Mouse (Mus musculus) Patski (cell line): Measurements from ENCODE around the gene Fuca1. TPM values are rescaled to one million over a fixed set of nuclear protein-coding genes. Genes with fewer than 3 reads are reported as not detected.
"Not testable (repeated sequence)": the region's sequence is repeated elsewhere in the genome, so short reads cannot be mapped to it uniquely, and the experiment has no call there.

Source experiments
- ATAC-seq: fragments of 100-300 bp; one replicate; pipeline ENCODE4 v1.8.0; 2021
- CTCF ChIA-PET: fragments of 350-600 bp; sonication (Branson Sonifier 250); formaldehyde crosslinking; loops from one replicate; lab custom pipeline; 2022; ENCODE audit warnings: inconsistent platforms; lab: Charles Lee
- POLR2A ChIA-PET: fragments of 350-600 bp; sonication (Branson Sonifier 250); formaldehyde crosslinking; loops from one replicate; lab custom pipeline; 2022; ENCODE audit warnings: antibody characterized with exemption, inconsistent platforms; lab: Charles Lee
- DNase-seq: peaks from one replicate; pipeline ENCODE4 v3.0.0-alpha.2; 2011; ENCODE audit warnings: low read depth, low spot score
- H3K27me3 ChIP-seq: fragments of 371-371 bp; one replicate; pipeline ENCODE4 v1.5.1; 2021
- CTCF ChIP-seq: fragments of 100-300 bp; IDR thresholded peaks from one replicate; pipeline ENCODE4 v1.5.1; 2021
- in situ Hi-C: fragments of 300-500 bp; cut with MboI; formaldehyde crosslinking; loops from 3 replicates; pipeline ENCODE4 v1.11.1; 2018; ENCODE audit warnings: low pct_unique_long_range_greater_than_20kb, mixed read lengths
- polyA plus RNA-seq: library from polyadenylated mRNA; unstranded; gene quantifications from one replicate; pipeline ENCODE4 v1.2.3, GENCODE M21; 2021

Fuca1 gene
- polyA plus RNA-seq, 1 experiment from 2014 or later, result 44.4 TPM

GRCm38 (mm10) chr4:135972911-135973811 is 52.6 kb downstream of the Fuca1 start:
- in situ Hi-C loops, result no loop called here
- no peak for DNase-seq
- CTCF ChIA-PET, result interaction anchor here (1.3 to 1.7 kb wide), 2 partner anchors 10 to 11 kb away, joined by 4 to 5 read pairs; no protein-coding TSS in a partner anchor
- no peaks in the 10 kb centered on the region for H3K27me3 ChIP-seq
- ATAC-seq, result no peak
- POLR2A ChIA-PET, result interaction anchor here (1.0 to 1.8 kb wide), 2 partner anchors 10 to 12 kb away, joined by 4 read pairs; no protein-coding TSS in a partner anchor
- TF ChIP-seq CTCF, result no peak

- no peak for TF ChIP-seq CTCF
- ATAC-seq (no peak), DNase-seq (no peak)
- POLR2A ChIA-PET, result no interaction called here
- H3K27me3 ChIP-seq, result no peaks in the 10 kb centered on the region
- CTCF ChIA-PET, result no interaction called here
- in situ Hi-C loops, result no loop called here
These were observed 55.6 kb downstream of the Fuca1 start for GRCm38 (mm10) chr4:135976146-135976545.

- ATAC-seq, DNase-seq, H3K27me3 ChIP-seq, POLR2A ChIA-PET, in situ Hi-C loops: not testable (repeated sequence)
- CTCF ChIA-PET, result interaction anchor here (1.2 kb wide), 1 partner anchor 10 kb away, joined by 3 read pairs; no protein-coding TSS in a partner anchor
These were observed 59.7 kb downstream of the Fuca1 start for GRCm38 (mm10) chr4:135980223-135980622.

GRCm38 (mm10) chr4:135981524-135982063 is 61.1 kb downstream of the Fuca1 start:
- ChIA-PET CTCF (no interaction called here), POLR2A (no interaction called here)
- H3K27me3 ChIP-seq, result no peaks in the 10 kb centered on the region
- no peak for TF ChIP-seq CTCF
- DNase-seq (no peak), ATAC-seq (no peak)
- in situ Hi-C loops, result no loop called here

- no peaks in the 10 kb centered on the region for H3K27me3 ChIP-seq
- CTCF ChIA-PET, result interaction anchor here (1.6 kb wide), 1 partner anchor 22 kb away, joined by 3 read pairs; no protein-coding TSS in a partner anchor
- POLR2A ChIA-PET, result interaction anchor here (1.3 kb wide), 1 partner anchor 11 kb away, joined by 4 read pairs; no protein-coding TSS in a partner anchor
- TF ChIP-seq CTCF, result no peak
- ATAC-seq (no peak), DNase-seq (no peak)
- in situ Hi-C loops, result no loop called here
These were observed 64.0 kb downstream of the Fuca1 start for GRCm38 (mm10) chr4:135984556-135984955.

- TF ChIP-seq CTCF, result no peak
- in situ Hi-C loops, result no loop called here
- ATAC-seq (no peak), DNase-seq (no peak)
- ChIA-PET POLR2A (interaction anchor here (1.3 kb wide), 1 partner anchor 12 kb away, joined by 4 read pairs; no protein-coding TSS in a partner anchor), CTCF (interaction anchor here (1.4 to 1.6 kb wide), 2 partner anchors 17 to 22 kb away, joined by 3 read pairs; no protein-coding TSS in a partner anchor)
- H3K27me3 ChIP-seq, result no peaks in the 10 kb centered on the region
These were observed 64.7 kb downstream of the Fuca1 start for GRCm38 (mm10) chr4:135985193-135985592.

- in situ Hi-C loops, result no loop called here
- no peak for DNase-seq
- no peaks in the 10 kb centered on the region for H3K27me3 ChIP-seq
- ChIA-PET POLR2A (interaction anchor here (1.5 kb wide), 1 partner anchor 23 kb away, joined by 5 read pairs; the partner anchor contains the start of gene Gale), CTCF (interaction anchor here (1.4 kb wide), 1 partner anchor 16 kb away, joined by 3 read pairs; no protein-coding TSS in a partner anchor)
- ATAC-seq, result no peak
- no peak for TF ChIP-seq CTCF
These were observed 65.2 kb downstream of the Fuca1 start for GRCm38 (mm10) chr4:135985769-135986168.

- POLR2A ChIA-PET, result interaction anchor here (1.5 kb wide), 1 partner anchor 23 kb away, joined by 5 read pairs; the partner anchor contains the start of gene Gale
- in situ Hi-C loops, result no loop called here
- ATAC-seq (no peak), DNase-seq (no peak)
- CTCF ChIA-PET, result interaction anchor here (1.4 kb wide), 1 partner anchor 16 kb away, joined by 3 read pairs; no protein-coding TSS in a partner anchor
- no peaks in the 10 kb centered on the region for H3K27me3 ChIP-seq
- no peak for TF ChIP-seq CTCF
These were observed 65.9 kb downstream of the Fuca1 start for GRCm38 (mm10) chr4:135986301-135986942.

- POLR2A ChIA-PET, result interaction anchor here (0.6 to 1.5 kb wide), 3 partner anchors 24 to 92 kb away, joined by 3 to 5 read pairs (median 3); partner anchors contain the start of gene Gale
- ATAC-seq (peak; percentile 64), DNase-seq (no peak)
- in situ Hi-C loops, result no loop called here
- TF ChIP-seq CTCF, result no peak
- CTCF ChIA-PET, result no interaction called here
- no peaks in the 10 kb centered on the region for H3K27me3 ChIP-seq
These were observed 66.6 kb downstream of the Fuca1 start, which contains the start of gene Pithd1 for GRCm38 (mm10) chr4:135986943-135987710. Gene Pithd1 (minus strand): TSS chr4:135987264.
